Mouse (Mus musculus) hindbrain, embryonic 16.5 days (tissue): ENCODE measurements at regions not wholly inside any gene's neighbourhood (a gene's known extent, or its start where the extent isn't known, plus 50 kb on each side); places are given as distances from the start of the nearest gene placed in this dataset.
A peak's percentile ranks its signal among the peaks of the same experiment; 100 is the strongest.

ENCODE experiments used
- ATAC-seq: fragments of 200-750 bp; cut with Nextera tagmentation; 2 replicates; pipeline ENCODE4 v1.8.0; 2017; ENCODE audit warnings: moderate TSS enrichment, moderate library complexity
- H3K27ac ChIP-seq: fragments of 300-500 bp; sonication (generic); 2 replicates; pipeline ENCODE4 v1.5.1; 2014; ENCODE audit warnings: low read depth, mild to moderate bottlenecking, control low read depth, low read length, moderate library complexity
- H3K27me3 ChIP-seq: fragments of 300-500 bp; sonication (generic); replicated peaks from 2 replicates; pipeline ENCODE4 v1.6.1; 2014; ENCODE audit warnings: low read length; ENCODE audit not compliant: control insufficient read depth, insufficient read depth
- H3K36me3 ChIP-seq: fragments of 300-500 bp; sonication (generic); 2 replicates; pipeline ENCODE4 v1.6.1; 2014; ENCODE audit warnings: mild to moderate bottlenecking, low read length, moderate library complexity, mixed read lengths; ENCODE audit not compliant: control insufficient read depth, insufficient read depth
- H3K4me1 ChIP-seq: fragments of 300-500 bp; sonication (generic); 2 replicates; pipeline ENCODE4 v1.6.1; 2014; ENCODE audit warnings: low read depth, low read length; ENCODE audit not compliant: control insufficient read depth, insufficient read depth
- H3K4me2 ChIP-seq: fragments of 300-500 bp; sonication (generic); 2 replicates; pipeline ENCODE4 v1.6.1; 2014; ENCODE audit warnings: mild to moderate bottlenecking, low read length, control low read depth, moderate library complexity
- H3K4me3 ChIP-seq: fragments of 300-500 bp; sonication (generic); 2 replicates; pipeline ENCODE4 v1.5.1; 2014; ENCODE audit warnings: mild to moderate bottlenecking, low read length, control low read depth, moderate library complexity
- H3K9ac ChIP-seq: fragments of 300-500 bp; sonication (generic); 2 replicates; pipeline ENCODE4 v1.6.1; 2014; ENCODE audit warnings: low read depth, mild to moderate bottlenecking, control low read depth, low read length, moderate library complexity
- H3K9me3 ChIP-seq: fragments of 300-500 bp; sonication (generic); 2 replicates; pipeline ENCODE4 v1.6.1; 2014; ENCODE audit warnings: mild to moderate bottlenecking, low read length, moderate library complexity; ENCODE audit not compliant: control insufficient read depth
- WGBS: fragments of 180-500 bp; shearing (Covaris S2); extraction: QIAGEN DNeasy Blood & Tissue Kit; methylation state at CpG from one replicate; pipeline ENCODE4 v1.1.7; 2014; 5-methylcytosine and 5-hydroxymethylcytosine counted together

- Histone ChIP-seq H3K4me3 (no peak overlapping the region), H3K9ac (no peak overlapping the region), H3K27ac (no peak overlapping the region), H3K4me1 (no peaks in the 10 kb centered on the region), H3K9me3 (no peaks in the 10 kb centered on the region), H3K4me2 (no peak overlapping the region), H3K36me3 (no peaks in the 10 kb centered on the region), H3K27me3 (no peaks in the 10 kb centered on the region)
- ATAC-seq: peak; percentile 58
- WGBS: 52% methylated on average over 3 of the region's 3 CpGs
These were observed 54.1 kb upstream of the Btc start for GRCm38 (mm10) chr5:91456924-91457323.

- 50% methylated on average over 4 of the region's 4 CpGs for WGBS
- ATAC-seq: peak; percentile 90
- H3K4me3 ChIP-seq: no peak overlapping the region
These were observed 52.4 kb upstream of the Parm1 start for GRCm38 (mm10) chr5:91464876-91465508.

More at GRCm38 (mm10) chr5:91464876-91465508, 52.4 kb upstream of the Parm1 start:
- Histone ChIP-seq H3K4me2 (no peak overlapping the region), H3K4me1 (no peaks in the 10 kb centered on the region), H3K9ac (no peak overlapping the region), H3K9me3 (no peaks in the 10 kb centered on the region), H3K27ac (no peak overlapping the region), H3K36me3 (no peaks in the 10 kb centered on the region), H3K27me3 (no peaks in the 10 kb centered on the region)
